Mouse (Mus musculus) left cerebral cortex, postnatal 10 days (tissue): ENCODE measurements at regions not wholly inside any gene's neighbourhood (a gene's known extent, or its start where the extent isn't known, plus 50 kb on each side); places are given as distances from the start of the nearest gene placed in this dataset.
A peak's percentile ranks its signal among the peaks of the same experiment; 100 is the strongest.

ENCODE experiments used
- DNase-seq, 2 experiments: peaks; one replicate each; pipeline ENCODE4 v3.0.0; 2021 to 2022; ENCODE audit warnings: low spot score in 2 of 2, mixed read lengths in 1 of 2; ENCODE audit errors: extremely low spot score in 1 of 2
- intact Hi-C: fragments of 180-260 bp; cut with DNase I; formaldehyde crosslinking; loops from one replicate; pipeline ENCODE4 v1.15.1; 2025

DNA sequence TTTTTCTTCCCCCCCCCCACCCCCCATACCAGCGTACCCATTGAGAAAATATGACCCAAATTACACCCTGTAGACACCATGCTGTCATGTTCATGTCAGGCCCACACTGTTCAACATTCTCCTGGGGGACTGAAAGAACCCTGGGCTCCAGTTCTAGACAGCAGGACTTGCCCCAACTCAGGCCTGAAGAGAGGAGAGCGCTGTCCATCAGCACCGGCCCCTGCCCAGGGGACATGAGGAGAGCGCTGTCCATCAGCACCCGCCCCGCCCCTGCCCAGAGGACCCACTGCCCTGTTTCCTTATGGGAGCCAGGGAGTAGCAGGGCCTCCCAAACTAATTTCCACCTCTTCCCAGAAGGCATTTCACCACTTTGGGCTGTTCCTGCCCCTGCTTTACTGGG is 241.7 kb upstream of the Cdh4 start:
- intact Hi-C loops, result loop anchor here (10.0 kb wide), 1 partner anchor 674 kb away; no protein-coding TSS in a partner anchor
- peak in 1 of 2 experiments; percentile 54 for DNase-seq

DNA sequence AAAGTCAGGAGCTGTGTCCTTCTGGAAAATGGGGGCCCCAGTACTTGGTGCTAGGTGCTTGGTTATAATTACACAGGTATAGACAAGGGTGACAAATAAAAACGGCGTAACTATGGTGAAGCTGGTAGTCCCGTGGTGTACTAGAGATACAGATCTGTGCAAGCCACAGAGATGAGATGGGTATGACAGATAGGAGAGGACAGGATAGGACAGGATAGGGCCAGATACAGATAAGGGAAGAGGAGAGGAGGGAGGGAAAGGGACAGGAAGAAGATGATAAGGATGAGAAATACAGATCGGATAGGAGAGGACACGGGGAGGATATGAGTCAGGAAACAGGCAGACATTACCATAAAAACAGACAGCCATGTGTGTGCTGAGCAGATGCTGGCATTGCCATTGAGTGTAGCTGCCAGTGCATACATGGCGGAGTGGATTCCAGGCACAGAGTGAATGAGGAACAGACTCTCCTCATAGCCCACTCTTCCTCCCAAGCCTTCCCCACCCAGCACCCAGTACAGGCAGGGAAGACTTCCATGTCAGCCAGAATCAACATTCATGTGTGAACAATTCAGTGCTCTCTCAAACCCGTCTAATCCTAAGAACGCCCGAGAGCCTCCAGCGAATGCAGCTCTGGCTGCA is 231.9 kb upstream of the Cdh4 start:
- no peak for DNase-seq
- intact Hi-C loops, result no loop called here

DNA sequence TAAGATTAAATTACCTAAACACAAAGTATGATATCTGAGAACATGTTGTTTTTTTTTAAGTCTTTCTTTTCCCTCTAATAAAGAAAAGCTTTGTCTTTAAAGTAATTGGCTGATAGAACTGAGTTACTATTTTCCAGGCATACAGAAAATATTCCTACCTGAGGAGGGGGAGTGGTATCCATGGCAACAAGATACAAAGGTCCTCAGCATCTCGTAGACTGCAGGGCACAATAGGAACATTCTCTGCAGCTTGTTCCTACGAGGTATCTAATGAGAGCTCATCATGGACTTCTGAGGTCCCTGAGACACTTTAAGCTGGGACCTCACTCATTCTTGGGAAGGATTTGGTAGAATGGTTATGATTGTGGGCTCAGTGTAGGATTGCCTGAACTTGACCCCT is 225.5 kb upstream of the Cdh4 start:
- intact Hi-C loops, result no loop called here
- no peak for DNase-seq

DNA sequence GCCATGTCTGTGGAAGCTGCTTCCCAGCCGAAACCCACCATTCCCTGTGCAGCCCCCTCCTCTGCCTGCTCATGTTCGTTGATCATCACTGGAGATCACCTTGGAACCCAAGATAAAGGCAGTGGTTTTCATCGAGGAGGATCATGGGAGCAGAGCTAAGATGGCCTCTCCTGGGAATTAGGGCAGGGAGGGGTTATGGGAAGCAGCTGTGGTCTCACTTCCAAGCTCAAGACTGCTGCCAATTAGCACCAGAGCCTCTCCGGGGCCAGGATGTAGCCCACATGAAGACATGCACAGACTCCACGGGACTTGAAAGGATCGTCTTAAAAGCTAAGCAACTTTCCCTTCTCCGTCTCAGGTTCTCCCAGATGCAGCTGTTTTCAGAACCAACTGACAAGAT is 214.1 kb upstream of the Cdh4 start:
- intact Hi-C loops, result no loop called here
- no peak for DNase-seq

DNA sequence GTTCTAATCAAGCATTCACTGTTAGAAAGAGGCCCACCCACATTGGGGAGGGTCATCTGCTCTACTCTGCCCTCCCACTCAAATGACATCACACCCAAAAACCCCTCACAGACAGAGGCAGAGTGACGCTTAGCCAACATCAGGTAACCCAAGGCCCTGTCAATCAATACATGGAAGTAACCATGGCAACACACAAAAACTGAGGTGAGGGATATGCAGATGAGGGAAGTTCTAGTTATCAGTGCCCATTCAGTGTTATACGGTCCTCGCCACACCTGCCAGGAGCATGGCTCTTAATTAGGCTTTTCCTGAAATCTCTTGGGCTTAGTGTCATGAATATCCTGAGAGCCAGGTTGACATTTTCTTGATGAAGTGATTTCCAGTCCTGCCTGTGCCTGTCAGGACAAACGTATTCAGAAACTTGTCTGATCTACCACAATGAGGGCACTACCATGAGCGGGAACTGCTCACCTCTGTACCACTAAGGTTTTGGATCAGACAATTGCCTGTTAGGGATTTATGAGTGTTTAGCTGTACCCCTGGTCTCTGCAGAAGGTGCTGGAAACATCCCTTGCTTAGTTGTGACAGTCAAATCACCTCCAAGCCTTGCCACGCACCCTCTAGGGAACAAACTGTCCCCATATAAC is 210.4 kb upstream of the Cdh4 start:
- DNase-seq, result no peak
- intact Hi-C loops, result no loop called here

DNA sequence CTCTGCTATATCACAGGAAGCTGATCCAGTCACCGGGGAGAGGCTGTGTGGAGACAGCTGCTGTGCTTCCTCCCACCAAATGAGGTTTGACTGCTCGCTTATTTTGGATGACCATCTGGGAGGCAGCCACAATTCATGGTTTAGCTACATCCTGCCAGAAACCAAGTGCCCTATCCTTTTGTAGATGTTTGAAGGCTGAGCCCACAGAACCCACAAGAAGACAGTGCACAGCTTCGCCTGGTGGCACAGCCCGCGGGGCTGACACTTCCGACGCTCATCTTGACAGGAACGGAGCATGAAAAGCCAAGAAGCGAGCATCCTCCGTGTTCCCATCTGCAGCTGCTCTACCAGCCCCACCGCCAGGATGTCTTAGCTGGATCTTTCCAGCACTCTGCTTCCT is 204.1 kb upstream of the Cdh4 start:
- peak; percentile 27 to 37 for DNase-seq
- intact Hi-C loops, result no loop called here

- intact Hi-C loops, result no loop called here
- no peak for DNase-seq
Measured at GRCm38 (mm10) chr2:179260892-179261291, 181.3 kb upstream of the Cdh4 start.

GRCm38 (mm10) chr2:179263888-179264287 is 178.3 kb upstream of the Cdh4 start:
- intact Hi-C loops, result no loop called here
- DNase-seq, result no peak

- intact Hi-C loops, result no loop called here
Measured at GRCm38 (mm10) chr2:179265436-179265835, 176.8 kb upstream of the Cdh4 start.

GRCm38 (mm10) chr2:179277204-179277886 is 164.9 kb upstream of the Cdh4 start:
- intact Hi-C loops, result no loop called here
- DNase-seq, result peak in 1 of 2 experiments; percentile 31

More at GRCm38 (mm10) chr2:179265436-179265835, 176.8 kb upstream of the Cdh4 start:
- no peak for DNase-seq

DNA sequence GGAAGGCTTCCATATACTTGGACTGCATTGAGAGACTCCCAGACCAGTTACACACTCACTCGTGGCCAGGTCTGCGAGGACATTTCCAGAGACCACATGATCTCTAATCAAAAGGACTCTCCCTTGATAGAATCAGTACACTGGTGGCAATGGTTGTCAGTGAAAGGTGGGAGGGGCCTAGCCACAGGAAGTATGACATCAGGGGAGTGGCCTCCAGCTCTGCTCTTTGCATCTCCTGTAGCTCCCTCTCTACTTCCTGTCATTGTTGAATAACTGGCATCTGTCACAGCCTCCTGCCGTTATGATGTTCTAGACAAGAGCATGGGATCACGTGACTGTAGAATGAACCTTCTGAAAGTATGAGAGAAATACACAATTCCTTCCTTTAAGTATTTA is 164.3 kb upstream of the Cdh4 start:
- no peak for DNase-seq
- intact Hi-C loops, result no loop called here

- intact Hi-C loops, result no loop called here
- DNase-seq, result no peak
Measured at GRCm38 (mm10) chr2:179282276-179282675, 160.0 kb upstream of the Cdh4 start.

- intact Hi-C loops, result no loop called here
- peak in 1 of 2 experiments; percentile 39 for DNase-seq
Measured at GRCm38 (mm10) chr2:179290394-179290793, 151.8 kb upstream of the Cdh4 start.

GRCm38 (mm10) chr2:179291046-179291563 is 151.1 kb upstream of the Cdh4 start:
- DNase-seq, result no peak
- intact Hi-C loops, result no loop called here

- no peak for DNase-seq
- intact Hi-C loops, result no loop called here
Measured at GRCm38 (mm10) chr2:179291958-179292357, 150.3 kb upstream of the Cdh4 start.

GRCm38 (mm10) chr2:179292566-179292965 is 149.7 kb upstream of the Cdh4 start:
- intact Hi-C loops, result no loop called here
- no peak for DNase-seq

- DNase-seq, result no peak
- intact Hi-C loops, result no loop called here
Measured at GRCm38 (mm10) chr2:179293114-179293513, 149.1 kb upstream of the Cdh4 start.

DNA sequence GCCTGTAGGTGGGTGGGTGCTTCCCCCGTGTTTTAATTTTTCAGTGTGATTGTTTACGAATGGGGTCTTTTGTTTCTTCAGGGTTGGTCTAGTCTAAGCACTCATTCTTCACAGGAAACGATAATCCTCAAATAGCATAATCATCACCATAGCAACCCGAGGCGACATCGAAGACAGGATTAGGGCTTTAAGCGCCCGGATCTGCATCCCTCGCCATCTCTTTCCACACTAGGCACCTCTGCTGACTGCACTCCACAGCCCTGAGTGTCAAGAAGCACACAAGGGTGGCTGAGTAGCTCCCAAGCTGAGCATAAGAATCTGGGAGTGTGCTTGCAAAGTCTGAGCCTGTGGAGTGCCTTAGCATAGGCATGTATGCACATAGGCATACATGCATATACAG is 145.2 kb upstream of the Cdh4 start:
- intact Hi-C loops, result no loop called here
- DNase-seq, result no peak

DNA sequence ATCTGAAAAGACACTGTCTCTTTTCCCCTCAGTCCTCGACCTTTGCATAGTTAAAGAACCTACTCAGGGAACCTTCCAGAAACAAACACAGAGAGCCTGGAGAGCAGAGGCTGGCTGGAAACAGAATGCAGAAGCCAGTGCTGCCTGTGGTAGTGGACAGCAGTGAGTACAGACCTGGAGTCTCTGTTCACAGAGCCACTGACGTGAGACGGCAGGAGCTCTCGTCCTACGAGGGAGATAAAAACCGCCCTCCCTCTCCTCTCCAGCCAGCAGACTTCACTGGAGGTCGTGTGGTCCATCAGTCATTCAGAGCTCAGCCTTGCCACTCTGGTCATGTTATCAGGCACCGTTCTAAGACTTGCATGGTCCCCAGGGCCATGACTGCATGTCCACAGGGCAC is 138.5 kb upstream of the Cdh4 start:
- DNase-seq, result no peak
- intact Hi-C loops, result no loop called here
